Mouse (Mus musculus): ENCODE data around the gene Rpl3.

DNA sequence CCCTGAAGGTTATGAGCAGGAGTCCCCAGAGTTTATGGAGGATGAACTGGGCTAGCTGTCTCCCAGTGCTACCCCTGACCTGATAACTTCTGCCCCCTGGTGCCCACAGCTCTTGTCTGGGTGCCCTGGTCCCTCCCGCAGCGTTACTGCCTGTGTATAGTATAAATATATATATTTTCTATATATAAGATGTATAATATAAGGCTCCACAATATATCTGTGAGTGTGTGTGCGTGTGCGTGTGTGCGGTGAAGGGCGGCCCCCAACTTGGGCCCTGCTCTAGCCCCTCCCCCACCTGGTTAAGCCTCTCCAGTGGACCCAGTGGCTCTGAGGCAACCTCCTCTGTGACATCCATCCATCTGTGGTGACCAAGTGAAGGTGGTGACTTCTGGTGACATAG is 27.4 kb upstream of the Rpl3 start:
- no peak for TF ChIP-seq POLR2A (IDR thresholded peaks at IDR 0.05; ENCODE audit: borderline replicate concordance, extremely low read depth, insufficient read depth, insufficient read length, poor library complexity, severe bottlenecking)
- TF ChIP-seq CTCF (IDR thresholded peaks at IDR 0.05; ENCODE audit: borderline replicate concordance, extremely low read depth, insufficient read depth, insufficient read length), result no peak

Data from brain, embryonic 14.5 days (tissue).